7 mouse cellular contexts compared by ENCODE assay signal in genomic region chr11:69605726-69606490, GRCm38 (mm10). TPM values are rescaled to one million over a fixed set of nuclear protein-coding genes. Genes with fewer than 3 reads are reported as not detected.
DNase-seq lines count a peak whose midpoint lies in the region; ATAC-seq and TF ChIP-seq lines count a peak whose summit lies in the region.

TSS of gene Atp1b2 (minus strand) at chr11:69605942.

- H3K9me3 ChIP-seq in intestine, postnatal 0 days (ENCODE audit: control insufficient read depth) = no peaks in the 10 kb centered on the region
- H3K9me3 ChIP-seq in limb, embryonic 13.5 days = no peaks in the 10 kb centered on the region
- H3K9me3 ChIP-seq in midbrain, embryonic 15.5 days = no peaks in the 10 kb centered on the region

- peak within 1 kb of the TSS; percentile 57 for H3K4me3 ChIP-seq in intestine, postnatal 0 days (ENCODE audit: low read depth, low read length)
- H3K4me3 ChIP-seq in limb, embryonic 13.5 days = peak within 1 kb of the TSS; percentile 64
- H3K4me3 ChIP-seq in midbrain, embryonic 15.5 days = peak within 1 kb of the TSS; percentile 79

- H3K4me1 ChIP-seq in intestine, postnatal 0 days (replicated peaks; ENCODE audit: control insufficient read depth, insufficient read depth, low read length) = 0 out of 2 replicates have a peak, but pooled peaks cover 11% of the 10 kb centered on the region
- H3K4me1 ChIP-seq in limb, embryonic 13.5 days = peaks cover 13% of the 10 kb centered on the region
- peaks cover 23% of the 10 kb centered on the region for H3K4me1 ChIP-seq in midbrain, embryonic 15.5 days

- peak; percentile 61 for ATAC-seq in intestine, postnatal 0 days
- ATAC-seq in limb, embryonic 13.5 days (ENCODE audit: low FRiP score, low read depth) = peak; percentile 90
- peak; percentile 93 for ATAC-seq in midbrain, embryonic 15.5 days (replicated peaks)

- no peak for TF ChIP-seq CTCF in intestine, postnatal 0 days (IDR thresholded peaks at IDR 0.05; ENCODE audit: low read depth)

- WGBS in intestine, postnatal 0 days = 3% methylated on average over 31 of the region's 32 CpGs
- WGBS in limb, embryonic 13.5 days = 1% methylated on average over 32 of the region's 32 CpGs
- WGBS in midbrain, embryonic 15.5 days = 2% methylated on average over 32 of the region's 32 CpGs

- no peaks in the 10 kb centered on the region for H3K36me3 ChIP-seq in intestine, postnatal 0 days (ENCODE audit: control insufficient read depth, insufficient read depth)
- H3K36me3 ChIP-seq in limb, embryonic 13.5 days = 0 out of 2 replicates have a peak, but pooled peaks cover 4% of the 10 kb centered on the region
- H3K36me3 ChIP-seq in midbrain, embryonic 15.5 days (replicated peaks) = peaks cover 8% of the 10 kb centered on the region; the same call in 1 of the 2 replicates

- H3K4me2 ChIP-seq in intestine, postnatal 0 days (replicated peaks; ENCODE audit: low read depth) = peak within 1 kb of the TSS; percentile 92
- peak within 1 kb of the TSS; percentile 100 for H3K4me2 ChIP-seq in limb, embryonic 13.5 days (replicated peaks)
- peak within 1 kb of the TSS; percentile 90 for H3K4me2 ChIP-seq in midbrain, embryonic 15.5 days

- H3K27ac ChIP-seq in intestine, postnatal 0 days (ENCODE audit: low read depth, low read length) = no peak within 1 kb of the TSS
- no peak within 1 kb of the TSS for H3K27ac ChIP-seq in limb, embryonic 13.5 days
- peak within 1 kb of the TSS; percentile 81 for H3K27ac ChIP-seq in midbrain, embryonic 15.5 days

- peaks cover 21% of the 10 kb centered on the region for H3K27me3 ChIP-seq in intestine, postnatal 0 days (replicated peaks; ENCODE audit: control insufficient read depth, insufficient read depth, low read length)
- peaks cover 29% of the 10 kb centered on the region for H3K27me3 ChIP-seq in limb, embryonic 13.5 days
- H3K27me3 ChIP-seq in midbrain, embryonic 15.5 days (replicated peaks) = no peaks in the 10 kb centered on the region

- peak within 1 kb of the TSS; percentile 60 for H3K9ac ChIP-seq in intestine, postnatal 0 days (ENCODE audit: low read depth, low read length)
- peak within 1 kb of the TSS; percentile 80 for H3K9ac ChIP-seq in limb, embryonic 13.5 days
- peak within 1 kb of the TSS; percentile 75 for H3K9ac ChIP-seq in midbrain, embryonic 15.5 days

- DNase-seq in adrenal gland, postnatal 25 days = peak; percentile 76
- DNase-seq in embryo, embryonic 9.5 days (ENCODE audit: extremely low spot score) = peak; percentile 79
- no peak for DNase-seq in gonadal fat pad, adult 2 months (ENCODE audit: low read depth)
- DNase-seq in spleen, postnatal 10 days (ENCODE audit: low spot score in 2 of 2) = peak; percentile 81 to 84

RNA-seq across cellular contexts. Expression of gene Atp1b2, which starts in this region (rescaled TPM):
- 34.0 and 38.0 TPM in 2 replicates for total RNA-seq in adrenal gland, postnatal 25 days (2021)
- 12.5 and 18.1 TPM in 2 replicates for polyA plus RNA-seq in gonadal fat pad, adult 2 months (2012; rRNA removed)
- polyA plus RNA-seq in intestine, postnatal 0 days (2015; fragmentation: Nextera tagmentation; extraction: Ambion mirVana) = 5.9 and 7.5 TPM in 2 replicates
- 5.7 and 6.0 TPM in 2 replicates for polyA plus RNA-seq in limb, embryonic 13.5 days (2015; fragmentation: Nextera tagmentation; extraction: Ambion mirVana)
- 60.0 and 60.9 TPM in 2 replicates for polyA plus RNA-seq in midbrain, embryonic 15.5 days (2015; fragmentation: Nextera tagmentation; extraction: Ambion mirVana)
